ENCODE assay signal across 8 mouse cellular contexts in the genomic region with DNA sequence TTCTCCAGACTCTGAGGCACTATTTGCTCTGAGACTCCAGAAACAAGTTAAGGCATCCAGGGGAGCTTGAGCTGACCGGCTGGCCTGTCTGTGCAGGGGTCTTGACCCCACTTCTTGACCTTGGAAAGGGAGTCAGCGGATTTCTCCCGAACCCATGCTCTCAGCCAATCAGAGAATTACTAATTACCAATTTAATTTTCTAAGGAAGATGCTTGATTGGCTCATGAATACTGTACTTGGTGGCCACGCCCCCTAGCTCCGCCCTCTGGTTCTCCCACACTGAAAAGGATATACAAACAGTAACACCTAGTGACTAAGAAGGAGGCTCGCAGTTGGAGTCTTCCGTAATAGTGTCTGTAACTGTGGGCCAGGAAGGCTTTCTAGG. TPM values are rescaled to one million over a fixed set of nuclear protein-coding genes. Genes with fewer than 3 reads are reported as not detected.
DNase-seq lines count a peak whose midpoint lies in the region; ATAC-seq and TF ChIP-seq lines count a peak whose summit lies in the region.

No protein-coding gene starts in this region.

- peak overlapping the region; percentile 84 for H3K4me2 ChIP-seq in heart, postnatal 0 days (ENCODE audit: low read depth, low read length)
- H3K4me2 ChIP-seq in limb, embryonic 11.5 days (ENCODE audit: low read depth, severe bottlenecking): no peak overlapping the region; the same call in 1 of the 2 replicates
- H3K4me2 ChIP-seq in midbrain, embryonic 15.5 days: peak overlapping the region; percentile 94

- no peaks in the 10 kb centered on the region for H3K27me3 ChIP-seq in heart, postnatal 0 days (ENCODE audit: control insufficient read depth, insufficient read depth, low read length)
- H3K27me3 ChIP-seq in limb, embryonic 11.5 days (ENCODE audit: control insufficient read depth, insufficient read depth, low read length): peaks cover 31% of the 10 kb centered on the region
- H3K27me3 ChIP-seq in midbrain, embryonic 15.5 days (replicated peaks): peaks cover 54% of the 10 kb centered on the region

- DNase-seq in B cell, adult 2 months: peak; percentile 63 to 64
- peak; percentile 68 for DNase-seq in R1 (ENCODE audit: low read depth, low spot score)
- DNase-seq in heart, postnatal 0 days (ENCODE audit: low spot score): no peak
- peak; percentile 40 for DNase-seq in limb, embryonic 11.5 days (ENCODE audit: low spot score)
- DNase-seq in frontal cortex, postnatal 36 days (ENCODE audit: low spot score in 2 of 2): no peak
- no peak for DNase-seq in right cerebral cortex, postnatal 25 days
- no peak for DNase-seq in left cerebral cortex, adult 8-10 months (ENCODE audit: low spot score in 2 of 2)

- H3K36me3 ChIP-seq in heart, postnatal 0 days (replicated peaks; ENCODE audit: control insufficient read depth, insufficient read depth, low read length): no peaks in the 10 kb centered on the region
- H3K36me3 ChIP-seq in limb, embryonic 11.5 days (ENCODE audit: control insufficient read depth, insufficient read depth, low read length): no peaks in the 10 kb centered on the region
- no peaks in the 10 kb centered on the region for H3K36me3 ChIP-seq in midbrain, embryonic 15.5 days (replicated peaks)

- peak overlapping the region; percentile 89 for H3K4me3 ChIP-seq in heart, postnatal 0 days (ENCODE audit: low read depth, low read length)
- H3K4me3 ChIP-seq in limb, embryonic 11.5 days (ENCODE audit: low read depth, low read length): no peak overlapping the region
- no peak overlapping the region for H3K4me3 ChIP-seq in midbrain, embryonic 15.5 days

- H3K9me3 ChIP-seq in heart, postnatal 0 days (replicated peaks; ENCODE audit: control insufficient read depth, low read length): no peaks in the 10 kb centered on the region
- no peaks in the 10 kb centered on the region for H3K9me3 ChIP-seq in limb, embryonic 11.5 days (ENCODE audit: control insufficient read depth, low read length)
- no peaks in the 10 kb centered on the region for H3K9me3 ChIP-seq in midbrain, embryonic 15.5 days

- no peak for TF ChIP-seq CTCF in heart, postnatal 0 days (IDR thresholded peaks at IDR 0.05; ENCODE audit: low read depth)

- H3K4me1 ChIP-seq in heart, postnatal 0 days (ENCODE audit: control insufficient read depth, insufficient read depth): peaks cover 30% of the 10 kb centered on the region
- H3K4me1 ChIP-seq in limb, embryonic 11.5 days (ENCODE audit: control insufficient read depth, insufficient read depth, low read length): peaks cover 21% of the 10 kb centered on the region
- peaks cover 43% of the 10 kb centered on the region for H3K4me1 ChIP-seq in midbrain, embryonic 15.5 days

- no peak overlapping the region for H3K9ac ChIP-seq in heart, postnatal 0 days (replicated peaks; ENCODE audit: low read depth, low read length)
- H3K9ac ChIP-seq in limb, embryonic 11.5 days (ENCODE audit: low read length): no peak overlapping the region
- H3K9ac ChIP-seq in midbrain, embryonic 15.5 days: no peak overlapping the region

- peak overlapping the region; percentile 28 for H3K27ac ChIP-seq in heart, postnatal 0 days (ENCODE audit: low read depth)
- no peak overlapping the region for H3K27ac ChIP-seq in limb, embryonic 11.5 days (replicated peaks; ENCODE audit: low read depth, low read length)
- H3K27ac ChIP-seq in midbrain, embryonic 15.5 days: no peak overlapping the region

- ATAC-seq in heart, postnatal 0 days (ENCODE audit: insufficient read depth, low read depth): no peak
- ATAC-seq in limb, embryonic 11.5 days (ENCODE audit: insufficient number of reproducible peaks, low FRiP score, low TSS enrichment, low read depth): no peak
- ATAC-seq in midbrain, embryonic 15.5 days (replicated peaks): no peak

- TF ChIP-seq EP300 in heart, postnatal 0 days (IDR thresholded peaks at IDR 0.05; ENCODE audit: low read depth): no peak

- WGBS in heart, postnatal 0 days: 23% methylated on average over 7 of the region's 7 CpGs
- WGBS in limb, embryonic 11.5 days: 4% methylated on average over 7 of the region's 7 CpGs
- 5% methylated on average over 7 of the region's 7 CpGs for WGBS in midbrain, embryonic 15.5 days

RNA-seq across cellular contexts. Expression of a gene that starts 21.8 kb away (rescaled TPM):
- total RNA-seq in heart, postnatal 0 days (2014; rRNA removed; ENCODE audit: low replicate concordance): not detected in 2 replicates
- not detected in 2 replicates for polyA plus RNA-seq in heart, postnatal 0 days (2015; fragmentation: Nextera tagmentation; extraction: Ambion mirVana)
- not detected in 2 replicates for polyA plus RNA-seq in limb, embryonic 11.5 days (2014; fragmentation: Nextera tagmentation; extraction: Ambion mirVana)
- polyA plus RNA-seq in midbrain, embryonic 15.5 days (2015; fragmentation: Nextera tagmentation; extraction: Ambion mirVana): not detected in 2 replicates
- not detected for total RNA-seq in left cerebral cortex, adult 8-10 months (2022)

RNA-seq across cellular contexts. Expression of a gene that starts 31.5 kb away (rescaled TPM):
- 44.1 and 54.0 TPM in 2 replicates for total RNA-seq in heart, postnatal 0 days (2014; rRNA removed; ENCODE audit: low replicate concordance)
- 5.5 and 13.9 TPM in 2 replicates for polyA plus RNA-seq in heart, postnatal 0 days (2015; fragmentation: Nextera tagmentation; extraction: Ambion mirVana)
- polyA plus RNA-seq in limb, embryonic 11.5 days (2014; fragmentation: Nextera tagmentation; extraction: Ambion mirVana): 2.2 and 2.3 TPM in 2 replicates
- polyA plus RNA-seq in midbrain, embryonic 15.5 days (2015; fragmentation: Nextera tagmentation; extraction: Ambion mirVana): 1.5 and 1.6 TPM in 2 replicates
- total RNA-seq in left cerebral cortex, adult 8-10 months (2022): 1 to 10 TPM; 1.0 to 4.6 (median 2.5) TPM

Comparison
In these comparisons a context has a peak if more than half of its experiments do, and no peak if none do; other contexts are left out.
1. DNase-seq: peak in B cell, adult 2 months (2 of 2), R1 (single experiment) and limb, embryonic 11.5 days (single experiment); none in heart, postnatal 0 days (single experiment), frontal cortex, postnatal 36 days (0 of 2), right cerebral cortex, postnatal 25 days (single experiment) and left cerebral cortex, adult 8-10 months (0 of 2).